Mouse (Mus musculus): Measurements from ENCODE around the gene Olfr1423. TPM values are rescaled to one million over a fixed set of nuclear protein-coding genes. Genes with fewer than 3 reads are reported as not detected.

Olfr1423 gene
- polyA plus RNA-seq, 1 experiment from 2014 or later, result not detected

GRCm38 (mm10) chr19:12025333-12025732 is 15.8 kb downstream of the Olfr1423 start:
- Histone ChIP-seq H3K4me1 (ENCODE audit: control insufficient read depth, insufficient read depth, low read length) (no peaks in the 10 kb centered on the region), H3K36me3 (replicated peaks; ENCODE audit: control insufficient read depth, insufficient read depth, low read depth, low read length) (no peaks in the 10 kb centered on the region), H3K27ac (replicated peaks; ENCODE audit: low read depth, low read length) (no peak overlapping the region), H3K4me3 (ENCODE audit: low read depth, low read length) (no peak overlapping the region), H3K9me3 (replicated peaks; ENCODE audit: control insufficient read depth, low read length) (no peaks in the 10 kb centered on the region), H3K4me2 (ENCODE audit: low read depth, low read length) (no peak overlapping the region), H3K27me3 (ENCODE audit: control insufficient read depth, insufficient read depth, low read length) (no peaks in the 10 kb centered on the region), H3K9ac (replicated peaks; ENCODE audit: low read length) (no peak overlapping the region)
- no peak for DNase-seq (ENCODE audit: low spot score)
- 89% methylated on average over 3 of the region's 3 CpGs for WGBS
- no peak for ATAC-seq (replicated peaks; ENCODE audit: insufficient number of reproducible peaks, low FRiP score, low TSS enrichment, low read depth)

- Histone ChIP-seq H3K27ac (replicated peaks; ENCODE audit: low read depth, low read length) (no peak overlapping the region), H3K9ac (replicated peaks; ENCODE audit: low read length) (no peak overlapping the region), H3K27me3 (ENCODE audit: control insufficient read depth, insufficient read depth, low read length) (no peaks in the 10 kb centered on the region), H3K4me3 (ENCODE audit: low read depth, low read length) (no peak overlapping the region), H3K36me3 (replicated peaks; ENCODE audit: control insufficient read depth, insufficient read depth, low read depth, low read length) (no peaks in the 10 kb centered on the region), H3K4me2 (ENCODE audit: low read depth, low read length) (no peak overlapping the region), H3K4me1 (ENCODE audit: control insufficient read depth, insufficient read depth, low read length) (no peaks in the 10 kb centered on the region), H3K9me3 (replicated peaks; ENCODE audit: control insufficient read depth, low read length) (no peaks in the 10 kb centered on the region)
- no peak for DNase-seq (ENCODE audit: low spot score)
- WGBS, result 82% methylated on average over 4 of the region's 4 CpGs
- no peak for ATAC-seq (replicated peaks; ENCODE audit: insufficient number of reproducible peaks, low FRiP score, low TSS enrichment, low read depth)
These were observed 17.0 kb downstream of the Olfr1423 start for GRCm38 (mm10) chr19:12024149-12024548.

GRCm38 (mm10) chr19:12016192-12016591 is 24.9 kb downstream of the Olfr1423 start:
- Histone ChIP-seq H3K27me3 (ENCODE audit: control insufficient read depth, insufficient read depth, low read length) (no peaks in the 10 kb centered on the region), H3K36me3 (replicated peaks; ENCODE audit: control insufficient read depth, insufficient read depth, low read depth, low read length) (no peaks in the 10 kb centered on the region), H3K27ac (replicated peaks; ENCODE audit: low read depth, low read length) (no peak overlapping the region), H3K4me3 (ENCODE audit: low read depth, low read length) (no peak overlapping the region), H3K9me3 (replicated peaks; ENCODE audit: control insufficient read depth, low read length) (no peaks in the 10 kb centered on the region), H3K4me2 (ENCODE audit: low read depth, low read length) (no peak overlapping the region), H3K9ac (replicated peaks; ENCODE audit: low read length) (no peak overlapping the region), H3K4me1 (ENCODE audit: control insufficient read depth, insufficient read depth, low read length) (no peaks in the 10 kb centered on the region)
- DNase-seq (ENCODE audit: low spot score) (no peak), ATAC-seq (replicated peaks; ENCODE audit: insufficient number of reproducible peaks, low FRiP score, low TSS enrichment, low read depth) (no peak)
- WGBS, result 69% methylated on average over 4 of the region's 4 CpGs

GRCm38 (mm10) chr19:12015708-12016107 is 25.4 kb downstream of the Olfr1423 start:
- DNase-seq (ENCODE audit: low spot score) (no peak), ATAC-seq (replicated peaks; ENCODE audit: insufficient number of reproducible peaks, low FRiP score, low TSS enrichment, low read depth) (no peak)
- no peaks in the 10 kb centered on the region for H3K9me3 ChIP-seq (replicated peaks; ENCODE audit: control insufficient read depth, low read length)
- H3K27ac ChIP-seq (replicated peaks; ENCODE audit: low read depth, low read length), result no peak overlapping the region
- no peaks in the 10 kb centered on the region for H3K4me1 ChIP-seq (ENCODE audit: control insufficient read depth, insufficient read depth, low read length)
- H3K4me3 ChIP-seq (ENCODE audit: low read depth, low read length), result no peak overlapping the region
- no peak overlapping the region for H3K9ac ChIP-seq (replicated peaks; ENCODE audit: low read length)
- H3K27me3 ChIP-seq (ENCODE audit: control insufficient read depth, insufficient read depth, low read length), result no peaks in the 10 kb centered on the region
- H3K4me2 ChIP-seq (ENCODE audit: low read depth, low read length), result no peak overlapping the region
- no peaks in the 10 kb centered on the region for H3K36me3 ChIP-seq (replicated peaks; ENCODE audit: control insufficient read depth, insufficient read depth, low read depth, low read length)
- WGBS, result 63% methylated on average over 8 of the region's 8 CpGs

GRCm38 (mm10) chr19:12013228-12013627 is 27.9 kb downstream of the Olfr1423 start:
- WGBS, result under 1% methylated on average over 12 of the region's 12 CpGs
- H3K27ac ChIP-seq (replicated peaks; ENCODE audit: low read depth, low read length), result no peak overlapping the region
- H3K9ac ChIP-seq (replicated peaks; ENCODE audit: low read length), result peak overlapping the region; percentile 32; the same call in 1 of the 2 replicates
- ATAC-seq (replicated peaks; ENCODE audit: insufficient number of reproducible peaks, low FRiP score, low TSS enrichment, low read depth) (no peak), DNase-seq (ENCODE audit: low spot score) (peak; percentile 51)
- peak overlapping the region; percentile 57 for H3K4me3 ChIP-seq (ENCODE audit: low read depth, low read length)
- no peaks in the 10 kb centered on the region for H3K4me1 ChIP-seq (ENCODE audit: control insufficient read depth, insufficient read depth, low read length)
- H3K27me3 ChIP-seq (ENCODE audit: control insufficient read depth, insufficient read depth, low read length), result no peaks in the 10 kb centered on the region
- no peaks in the 10 kb centered on the region for H3K9me3 ChIP-seq (replicated peaks; ENCODE audit: control insufficient read depth, low read length)
- H3K4me2 ChIP-seq (ENCODE audit: low read depth, low read length), result peak overlapping the region; percentile 53
- no peaks in the 10 kb centered on the region for H3K36me3 ChIP-seq (replicated peaks; ENCODE audit: control insufficient read depth, insufficient read depth, low read depth, low read length)

GRCm38 (mm10) chr19:12012615-12013014 is 28.5 kb downstream of the Olfr1423 start:
- no peak for DNase-seq (ENCODE audit: low spot score)
- no peaks in the 10 kb centered on the region for H3K27me3 ChIP-seq (ENCODE audit: control insufficient read depth, insufficient read depth, low read length)
- no peaks in the 10 kb centered on the region for H3K9me3 ChIP-seq (replicated peaks; ENCODE audit: control insufficient read depth, low read length)
- under 1% methylated on average over 10 of the region's 10 CpGs for WGBS
- H3K27ac ChIP-seq (replicated peaks; ENCODE audit: low read depth, low read length), result no peak overlapping the region
- H3K4me3 ChIP-seq (ENCODE audit: low read depth, low read length), result peak overlapping the region; percentile 57
- H3K4me2 ChIP-seq (ENCODE audit: low read depth, low read length), result peak overlapping the region; percentile 53
- no peak for ATAC-seq (replicated peaks; ENCODE audit: insufficient number of reproducible peaks, low FRiP score, low TSS enrichment, low read depth)
- peak overlapping the region; percentile 32; the same call in 1 of the 2 replicates for H3K9ac ChIP-seq (replicated peaks; ENCODE audit: low read length)
- no peaks in the 10 kb centered on the region for H3K36me3 ChIP-seq (replicated peaks; ENCODE audit: control insufficient read depth, insufficient read depth, low read depth, low read length)
- H3K4me1 ChIP-seq (ENCODE audit: control insufficient read depth, insufficient read depth, low read length), result no peaks in the 10 kb centered on the region

GRCm38 (mm10) chr19:12011560-12012556 is 29.3 kb downstream of the Olfr1423 start:
- H3K27ac ChIP-seq (replicated peaks; ENCODE audit: low read depth, low read length), result no peak overlapping the region; the same call in 1 of the 2 replicates
- peak overlapping the region; percentile 28; the same call in 1 of the 2 replicates for H3K9ac ChIP-seq (replicated peaks; ENCODE audit: low read length)
- peak overlapping the region; percentile 57 for H3K4me3 ChIP-seq (ENCODE audit: low read depth, low read length)
- ATAC-seq (replicated peaks; ENCODE audit: insufficient number of reproducible peaks, low FRiP score, low TSS enrichment, low read depth) (peak; percentile 81), DNase-seq (ENCODE audit: low spot score) (peak; percentile 95)
- no peaks in the 10 kb centered on the region for H3K4me1 ChIP-seq (ENCODE audit: control insufficient read depth, insufficient read depth, low read length)
- H3K36me3 ChIP-seq (replicated peaks; ENCODE audit: control insufficient read depth, insufficient read depth, low read depth, low read length), result no peaks in the 10 kb centered on the region
- no peaks in the 10 kb centered on the region for H3K9me3 ChIP-seq (replicated peaks; ENCODE audit: control insufficient read depth, low read length)
- H3K27me3 ChIP-seq (ENCODE audit: control insufficient read depth, insufficient read depth, low read length), result no peaks in the 10 kb centered on the region
- WGBS, result under 1% methylated on average over 49 of the region's 49 CpGs
- peak overlapping the region; percentile 13; the same call in 1 of the 2 replicates for H3K4me2 ChIP-seq (ENCODE audit: low read depth, low read length)

Data from embryonic facial prominence, embryonic 11.5 days (tissue).